Mouse (Mus musculus): ENCODE measurements around the gene Vti1a.
A peak's percentile ranks its signal among the peaks of the same experiment; 100 is the strongest.

The Vti1a gene

DNA sequence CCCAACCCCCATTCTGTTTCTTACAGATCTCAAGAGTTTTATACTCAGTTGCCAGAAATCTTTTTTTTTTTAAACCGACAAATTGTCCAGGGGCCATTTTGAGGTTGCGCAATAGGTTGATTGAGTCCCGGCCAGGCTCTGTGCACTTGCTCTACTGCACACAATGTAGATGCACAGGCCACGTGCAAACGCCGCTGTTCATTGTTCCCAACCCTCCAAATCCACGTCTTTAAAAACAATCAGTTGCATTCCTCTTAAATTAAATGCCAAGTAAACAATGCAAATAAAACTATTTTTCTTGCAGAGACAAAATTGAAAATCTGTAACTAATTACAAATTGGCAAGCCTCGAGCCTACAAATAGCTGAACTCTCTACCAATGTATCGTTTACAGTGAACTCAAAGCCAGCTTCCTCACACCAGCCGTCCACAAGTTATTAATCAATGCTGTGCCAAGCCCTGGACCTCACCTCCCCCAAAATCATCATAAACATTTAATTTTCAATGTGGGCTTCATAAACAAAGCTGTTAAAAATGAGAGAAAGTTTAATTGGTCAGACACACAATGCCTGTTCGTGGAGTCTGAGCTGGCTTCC, 244.1 kb downstream of the Vti1a start:
- DNase-seq (ENCODE audit: low spot score in 2 of 2) = no peak

DNA sequence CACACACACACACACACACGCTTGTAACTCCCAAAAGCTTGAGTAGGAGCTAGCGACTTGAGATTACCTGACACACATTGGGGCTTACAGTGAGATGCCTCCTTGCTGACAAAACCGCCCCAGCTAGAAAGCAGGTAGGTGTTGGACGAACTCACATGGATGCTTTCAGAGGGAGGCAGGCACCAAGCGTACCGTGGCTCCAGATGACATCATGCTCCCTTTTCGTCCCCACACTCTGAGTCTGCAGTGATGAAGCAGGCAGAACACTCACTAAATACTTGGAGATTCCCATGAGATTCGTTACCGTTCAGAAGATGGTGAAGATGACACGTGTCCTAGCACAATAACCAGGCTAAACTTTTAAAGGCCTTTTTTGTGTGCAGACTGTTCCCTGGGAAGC, 245.4 kb downstream of the Vti1a start:
- DNase-seq (ENCODE audit: low spot score in 2 of 2) = no peak

DNA sequence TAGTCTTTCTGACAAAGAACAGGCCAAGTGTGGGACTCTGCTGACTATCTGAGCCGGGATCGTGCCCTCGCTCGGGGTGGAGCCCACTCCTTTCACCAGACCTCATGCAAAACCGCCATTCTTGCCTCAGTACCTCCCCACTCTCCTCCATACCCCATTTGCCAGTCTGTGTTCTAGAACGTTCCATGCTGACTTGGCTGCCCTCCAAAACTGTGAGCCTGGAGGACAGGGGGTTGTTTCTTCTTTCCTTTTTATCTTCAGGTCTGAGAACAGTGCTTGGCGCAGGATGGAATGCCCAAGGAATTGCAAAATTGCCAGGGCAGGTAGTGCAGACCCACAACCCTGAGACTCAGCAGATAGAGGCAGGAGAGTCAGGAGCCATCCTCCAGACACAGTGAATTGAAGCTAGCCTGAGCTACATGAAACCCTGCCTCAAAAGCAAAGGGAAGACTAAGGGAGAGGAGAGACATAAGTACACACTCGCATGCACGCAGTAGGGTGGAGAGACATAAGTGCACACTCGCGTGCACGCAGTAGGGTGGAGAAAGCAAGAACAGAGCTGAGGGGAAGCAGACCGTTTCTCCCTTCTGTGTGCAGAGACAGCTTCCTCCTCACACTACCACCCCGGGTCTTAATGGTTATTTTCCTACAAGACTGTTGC, 246.5 kb downstream of the Vti1a start:
- no peak for DNase-seq (ENCODE audit: low spot score in 2 of 2)

DNA sequence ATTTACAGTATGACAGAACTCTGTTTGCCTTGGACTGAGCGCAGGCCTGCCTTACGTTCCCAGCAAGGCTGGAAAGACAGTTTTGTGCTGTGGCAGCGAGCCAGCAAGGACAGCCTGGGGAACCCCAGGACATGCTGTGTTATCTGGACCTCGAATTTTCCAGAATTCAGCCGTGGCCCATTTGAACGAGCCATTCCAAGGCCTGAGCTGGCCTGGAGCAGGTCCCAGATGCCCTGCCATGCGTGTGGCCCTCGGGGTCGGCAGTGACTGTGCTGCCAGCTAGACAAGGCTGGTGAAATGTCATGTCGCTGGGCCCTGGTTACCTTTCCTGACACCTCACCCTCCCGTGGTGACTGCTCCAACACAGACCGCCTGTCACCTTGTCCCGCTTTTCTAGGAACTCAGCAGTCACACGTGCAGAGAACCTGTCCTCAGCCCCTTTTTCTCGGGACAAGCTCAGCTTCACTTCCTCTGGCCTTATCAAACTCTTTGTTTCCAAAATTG, 247.1 kb downstream of the Vti1a start:
- DNase-seq (ENCODE audit: low spot score in 2 of 2) = no peak

DNA sequence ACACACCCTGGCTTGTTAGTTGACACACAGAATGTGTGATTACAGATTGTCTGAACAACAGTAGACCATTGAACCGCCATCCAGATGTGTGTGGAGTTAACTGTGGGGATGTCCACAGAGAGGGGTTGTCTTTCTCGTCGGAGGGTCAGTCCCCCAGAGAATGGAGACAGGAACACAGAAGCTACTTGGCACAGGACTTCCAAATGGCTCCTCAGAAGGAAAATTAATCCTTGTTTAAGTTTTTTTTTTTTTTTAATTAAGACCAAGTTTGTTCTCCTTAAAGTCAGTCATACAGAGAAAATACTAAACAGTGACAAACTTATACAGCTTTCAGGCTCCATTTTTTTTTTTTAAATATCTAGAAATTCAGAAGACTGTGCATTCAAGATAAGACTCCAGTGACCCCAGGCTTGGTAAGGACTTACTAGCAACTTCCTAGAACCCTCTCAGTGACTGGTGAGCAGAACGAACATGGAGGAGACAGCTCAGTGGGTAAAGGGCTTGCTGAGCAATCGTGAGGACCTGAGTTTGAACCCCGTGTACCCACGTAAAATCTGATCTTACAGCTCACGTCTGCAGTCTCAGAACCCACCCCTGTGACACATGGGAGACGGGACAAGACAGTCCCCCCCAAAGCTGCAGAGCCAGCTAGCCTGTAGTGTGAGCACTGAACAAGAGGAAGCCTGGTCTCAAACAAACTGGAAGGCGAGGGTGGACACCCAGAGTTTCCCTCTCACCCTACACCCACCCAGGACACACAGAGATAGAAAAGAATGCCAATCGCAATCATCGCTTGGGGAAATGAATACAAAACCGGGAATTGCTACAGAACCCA, 248.2 kb downstream of the Vti1a start:
- DNase-seq (ENCODE audit: low spot score in 2 of 2) = no peak

GRCm38 (mm10) chr19:55565111-55565510, 249.0 kb downstream of the Vti1a start:
- no peak for DNase-seq (ENCODE audit: low spot score in 2 of 2)

- DNase-seq (ENCODE audit: low spot score in 2 of 2) = no peak
Observed at GRCm38 (mm10) chr19:55565523-55566369, 249.7 kb downstream of the Vti1a start.

DNA sequence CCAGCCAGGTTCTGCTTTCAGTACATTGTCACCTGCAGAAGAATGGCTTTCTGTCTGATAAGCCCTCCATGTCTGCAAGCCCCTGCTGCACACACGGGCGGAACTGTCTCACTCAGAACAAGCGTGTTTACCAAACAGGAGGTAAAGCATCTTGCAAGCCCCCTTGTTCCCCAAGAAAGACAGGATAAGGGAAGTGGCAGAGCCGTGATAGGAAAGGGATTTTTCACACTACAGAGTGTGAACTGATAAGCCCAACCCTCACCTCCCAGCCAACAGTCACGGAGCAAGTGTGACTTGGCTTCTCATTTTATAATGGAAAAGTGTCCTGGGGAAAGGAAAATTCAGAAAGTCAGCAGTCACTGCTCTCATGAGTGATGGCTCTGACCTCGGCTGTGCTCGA, 253.0 kb downstream of the Vti1a start:
- DNase-seq (ENCODE audit: low spot score in 2 of 2) = no peak

DNA sequence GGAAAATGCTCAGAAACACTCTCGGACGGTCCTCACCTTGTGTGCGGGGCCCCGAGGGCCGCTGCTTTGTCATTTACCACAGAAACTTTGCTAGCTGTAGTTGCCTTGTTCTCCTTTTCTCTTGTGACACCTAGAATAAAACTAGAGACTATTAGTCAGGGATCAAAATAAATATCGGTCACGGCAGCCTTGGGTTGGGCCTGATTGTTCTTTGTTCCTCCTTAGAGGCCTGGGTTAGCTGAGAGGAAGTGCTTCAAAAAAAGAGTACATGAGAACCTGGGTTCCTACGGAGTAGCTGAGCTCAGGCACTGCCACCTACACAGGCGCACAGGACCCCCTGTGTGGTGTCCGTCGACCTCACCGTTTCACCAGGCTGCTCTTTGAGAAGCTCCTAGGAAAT, 253.8 kb downstream of the Vti1a start:
- DNase-seq (ENCODE audit: low spot score in 2 of 2) = no peak

DNA sequence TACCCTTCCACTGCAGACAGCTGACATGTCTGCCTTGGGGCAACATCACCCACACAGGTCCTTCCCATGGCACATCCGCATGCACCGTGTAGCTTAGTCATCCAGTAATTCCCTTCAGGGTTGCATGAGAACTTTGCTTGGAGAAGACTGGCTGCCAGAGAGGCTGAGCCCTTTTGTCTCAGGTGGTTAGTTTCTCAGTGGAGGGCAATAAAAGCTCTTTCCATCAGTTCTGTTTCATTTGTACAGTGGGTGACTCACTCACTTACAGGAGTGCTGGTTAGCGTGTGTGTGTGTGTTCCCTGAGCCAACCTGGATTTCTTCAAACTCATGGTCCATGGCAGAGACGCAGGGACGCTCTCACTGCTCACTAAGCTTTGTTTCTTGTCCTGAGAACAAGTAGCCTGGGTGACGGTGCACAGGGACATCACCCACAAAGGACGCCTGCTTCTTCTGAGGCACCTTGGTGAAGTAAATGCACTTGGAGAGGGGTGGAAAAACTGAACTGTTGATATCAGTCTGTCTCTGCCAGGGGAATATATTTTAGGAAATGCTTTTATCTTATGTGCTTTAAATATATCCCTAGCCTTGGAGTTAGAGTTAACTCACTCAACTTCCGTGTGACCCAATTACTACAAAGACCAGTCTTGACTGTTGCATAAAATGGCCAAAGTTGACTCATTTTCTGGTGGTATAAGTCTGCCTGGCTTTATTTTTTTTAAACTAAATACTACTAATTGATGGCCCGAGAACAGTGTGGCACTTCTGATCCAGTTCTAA, 254.6 kb downstream of the Vti1a start:
- DNase-seq (ENCODE audit: low spot score in 2 of 2) = no peak

GRCm38 (mm10) chr19:55571486-55571885, 255.4 kb downstream of the Vti1a start:
- no peak for DNase-seq (ENCODE audit: low spot score in 2 of 2)

DNA sequence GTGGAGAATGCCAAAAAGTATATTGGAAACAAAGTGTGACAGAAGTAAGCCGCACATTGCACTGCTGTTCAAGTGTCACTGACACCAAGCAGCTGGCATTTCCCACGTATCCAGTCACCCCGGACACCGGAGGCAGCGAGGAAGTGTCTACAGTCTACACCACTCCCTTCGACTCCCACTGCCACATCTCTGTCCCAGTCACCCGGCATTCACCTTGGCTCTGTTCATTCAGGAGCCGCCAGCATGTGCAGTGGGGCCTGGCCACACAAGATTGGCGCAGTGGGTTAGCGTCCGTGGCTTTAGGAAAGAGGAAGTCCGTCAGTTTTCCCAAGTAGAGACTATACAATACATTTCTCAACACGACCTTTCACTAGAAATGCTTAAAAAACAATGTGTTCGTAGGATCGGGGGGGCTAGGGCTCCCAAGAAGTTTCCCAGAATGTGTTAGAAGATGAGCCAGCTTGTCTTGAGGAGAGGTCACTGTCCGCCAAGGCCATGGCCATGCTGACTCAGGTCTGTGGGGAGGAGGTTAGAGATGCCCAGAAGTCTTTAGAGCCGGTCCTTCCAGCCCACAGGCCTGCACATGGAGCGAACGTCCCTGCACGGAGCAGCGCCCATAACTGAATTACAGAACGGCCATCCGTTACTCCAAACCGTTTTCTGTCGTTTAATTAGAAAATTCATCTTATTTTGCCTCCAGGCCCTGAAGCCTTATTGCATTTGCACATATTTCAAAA, 261.4 kb downstream of the Vti1a start:
- DNase-seq (ENCODE audit: low spot score in 2 of 2) = no peak

DNA sequence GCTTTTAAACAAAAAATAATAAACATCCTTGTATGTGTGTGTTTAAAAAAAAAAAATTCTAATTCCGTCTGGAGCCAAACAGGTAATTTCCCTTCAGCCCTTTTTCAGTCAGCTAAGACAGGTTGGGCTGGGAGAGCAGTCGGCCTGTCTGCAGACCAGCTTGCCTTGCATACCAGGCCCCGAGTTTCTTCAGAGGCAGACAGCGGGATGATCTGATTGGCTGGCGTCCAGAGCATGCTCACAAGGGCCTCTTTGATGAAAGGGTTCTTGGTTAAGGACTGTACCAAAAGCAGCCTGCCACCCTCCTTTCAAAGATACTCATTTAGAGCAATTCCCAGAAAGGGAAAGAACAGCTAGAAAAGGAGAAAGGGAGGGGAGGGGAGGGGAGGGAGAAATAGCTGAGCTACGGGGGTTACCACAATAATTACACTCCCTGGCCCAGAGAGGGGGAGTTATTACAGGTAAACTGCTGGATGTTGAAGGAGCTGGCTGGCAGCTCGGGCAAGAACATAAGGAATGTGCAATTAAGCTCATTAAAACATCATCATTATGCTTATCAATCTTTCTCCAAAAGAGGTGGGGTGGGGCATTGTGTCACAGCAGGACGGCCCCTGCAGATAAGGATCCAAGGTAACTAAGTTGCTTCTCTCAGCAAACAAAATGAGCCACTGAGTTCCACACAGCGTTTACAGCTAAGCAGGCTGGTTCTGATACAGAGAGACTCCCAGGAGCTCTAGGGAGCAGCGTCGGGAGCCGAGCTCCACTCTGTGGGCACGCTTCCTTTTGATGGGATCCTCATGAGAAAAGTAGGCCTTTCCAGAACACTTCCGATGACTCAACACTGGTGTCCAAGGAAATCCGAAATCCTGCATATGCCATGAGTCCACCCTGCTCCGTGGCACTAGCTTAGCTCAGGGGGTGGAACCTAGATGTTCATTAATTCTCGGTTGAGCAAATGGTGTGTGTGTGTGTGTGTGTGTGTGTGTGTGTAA, 262.3 kb downstream of the Vti1a start:
- peak; percentile 33 to 59 for DNase-seq (ENCODE audit: low spot score in 2 of 2)

GRCm38 (mm10) chr19:55579310-55579709, 263.2 kb downstream of the Vti1a start:
- DNase-seq (ENCODE audit: low spot score in 2 of 2) = no peak

GRCm38 (mm10) chr19:55580152-55580551, 264.1 kb downstream of the Vti1a start:
- DNase-seq (ENCODE audit: low spot score in 2 of 2) = no peak

- no peak for DNase-seq (ENCODE audit: low spot score in 2 of 2)
Observed at GRCm38 (mm10) chr19:55580667-55581066, 264.6 kb downstream of the Vti1a start.

DNA sequence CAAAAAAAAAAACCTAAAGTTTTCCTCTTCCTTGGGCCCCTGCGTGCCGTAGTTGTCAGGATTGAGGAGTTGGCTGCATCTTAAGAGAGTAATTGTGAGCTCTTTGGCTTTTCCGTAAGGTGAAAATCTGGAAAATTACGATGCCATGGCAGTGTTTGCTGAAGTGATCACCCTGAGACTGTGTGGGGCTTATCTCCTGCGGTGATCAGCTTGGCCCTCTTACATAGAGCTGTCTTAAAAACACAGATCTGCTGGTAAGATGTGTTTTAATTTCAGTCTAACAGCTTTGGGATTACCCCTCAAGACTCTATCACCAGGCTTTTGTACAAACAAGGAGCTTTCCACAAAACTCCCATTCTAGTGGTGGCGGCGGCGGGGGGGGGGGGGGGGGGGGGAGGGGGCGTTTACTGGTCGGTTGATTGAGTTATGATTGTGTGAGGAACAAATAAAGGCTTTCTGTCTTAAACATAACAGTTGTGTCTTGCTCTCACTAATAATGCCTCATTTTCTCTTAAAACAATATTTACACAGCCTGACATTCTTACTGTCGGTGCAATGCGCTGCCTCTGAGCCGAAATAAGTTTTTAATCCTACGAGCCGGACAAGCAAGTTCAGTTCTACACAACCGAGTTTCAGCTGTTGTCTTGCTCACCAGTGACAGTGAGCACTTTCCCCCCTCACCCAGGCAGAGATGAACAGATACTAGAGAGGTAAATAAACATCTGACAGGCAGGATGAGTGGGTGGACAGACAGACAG, 267.0 kb downstream of the Vti1a start:
- no peak for DNase-seq (ENCODE audit: low spot score in 2 of 2)
